Mouse (Mus musculus) frontal cortex, adult (tissue): ENCODE data around the gene Fbxl13.

Source experiments
- ATAC-seq: cut with Nextera tagmentation; 2 replicates; pipeline ENCODE4 v1.9.2; 2017; ENCODE audit warnings: mild to moderate bottlenecking, moderate library complexity, mixed read lengths; ENCODE audit not compliant: low TSS enrichment

The Fbxl13 gene

GRCm38 (mm10) chr5:21526835-21527485 lies 118.5 kb downstream of the Fbxl13 start:
- ATAC-seq = peak; percentile 70

- ATAC-seq = no peak
Measured at GRCm38 (mm10) chr5:21519166-21519565, 126.3 kb downstream of the Fbxl13 start.

- no peak for ATAC-seq
Measured at GRCm38 (mm10) chr5:21518207-21518606, 127.2 kb downstream of the Fbxl13 start.

- ATAC-seq = no peak
Measured at GRCm38 (mm10) chr5:21517562-21517961, 127.9 kb downstream of the Fbxl13 start.

GRCm38 (mm10) chr5:21513363-21513762 lies 132.1 kb downstream of the Fbxl13 start:
- ATAC-seq = peak; percentile 83

GRCm38 (mm10) chr5:21509801-21510200 lies 135.6 kb downstream of the Fbxl13 start:
- no peak for ATAC-seq

GRCm38 (mm10) chr5:21506887-21507286 lies 138.5 kb downstream of the Fbxl13 start:
- no peak; the same call in 1 of the 2 replicates for ATAC-seq

GRCm38 (mm10) chr5:21505159-21505558 lies 140.3 kb downstream of the Fbxl13 start:
- ATAC-seq = no peak

GRCm38 (mm10) chr5:21502936-21503610 lies 142.4 kb downstream of the Fbxl13 start:
- peak; percentile 92 for ATAC-seq

- peak; percentile 63 for ATAC-seq
Measured at GRCm38 (mm10) chr5:21500941-21501340, 144.5 kb downstream of the Fbxl13 start.

GRCm38 (mm10) chr5:21500133-21500532 lies 145.3 kb downstream of the Fbxl13 start:
- no peak for ATAC-seq

- no peak for ATAC-seq
Measured at GRCm38 (mm10) chr5:21498925-21499324, 146.5 kb downstream of the Fbxl13 start.

- ATAC-seq = no peak
Measured at GRCm38 (mm10) chr5:21498490-21498889, 146.9 kb downstream of the Fbxl13 start.

- ATAC-seq = no peak
Measured at GRCm38 (mm10) chr5:21496881-21497280, 148.6 kb downstream of the Fbxl13 start.

GRCm38 (mm10) chr5:21496321-21496720 lies 149.1 kb downstream of the Fbxl13 start:
- no peak for ATAC-seq

- no peak for ATAC-seq
Measured at GRCm38 (mm10) chr5:21494781-21495180, 150.7 kb downstream of the Fbxl13 start.

- no peak for ATAC-seq
Measured at GRCm38 (mm10) chr5:21493294-21493999, 152.0 kb downstream of the Fbxl13 start.

GRCm38 (mm10) chr5:21492213-21492612 lies 153.2 kb downstream of the Fbxl13 start:
- ATAC-seq = no peak

- ATAC-seq = no peak
Measured at GRCm38 (mm10) chr5:21491469-21491868, 154.0 kb downstream of the Fbxl13 start.

- ATAC-seq = no peak
Measured at GRCm38 (mm10) chr5:21489135-21489534, 156.3 kb downstream of the Fbxl13 start.

- peak; percentile 42 for ATAC-seq
Measured at GRCm38 (mm10) chr5:21488506-21488905, 156.9 kb downstream of the Fbxl13 start.

- ATAC-seq = no peak
Measured at GRCm38 (mm10) chr5:21487716-21488115, 157.7 kb downstream of the Fbxl13 start.

GRCm38 (mm10) chr5:21487306-21487705 lies 158.1 kb downstream of the Fbxl13 start:
- ATAC-seq = no peak
